Mouse (Mus musculus) hindbrain, embryonic 10.5 days (tissue): ENCODE data around the gene Ccdc86. TPM values are rescaled to one million over a fixed set of nuclear protein-coding genes. Genes with fewer than 3 reads are reported as not detected.

Source experiments
- DNase-seq: peaks from one replicate; pipeline ENCODE4 v3.0.0-alpha.2; 2017; ENCODE audit warnings: low spot score
- H3K27ac ChIP-seq: fragments of 300-500 bp; sonication (generic); 2 replicates; pipeline ENCODE4 v1.5.1; 2016; ENCODE audit warnings: mild to moderate bottlenecking, moderate library complexity
- H3K27me3 ChIP-seq: fragments of 300-500 bp; sonication (generic); 2 replicates; pipeline ENCODE4 v1.6.1; 2016; ENCODE audit warnings: mild to moderate bottlenecking; ENCODE audit not compliant: poor library complexity, insufficient read depth, severe bottlenecking
- H3K36me3 ChIP-seq: fragments of 300-500 bp; sonication (generic); 2 replicates; pipeline ENCODE4 v1.6.1; 2016; ENCODE audit warnings: mild to moderate bottlenecking, moderate library complexity
- H3K4me1 ChIP-seq: fragments of 300-500 bp; sonication (generic); replicated peaks from 2 replicates; pipeline ENCODE4 v1.6.1; 2016; ENCODE audit warnings: mild to moderate bottlenecking
- H3K4me3 ChIP-seq: fragments of 300-500 bp; sonication (generic); 2 replicates; pipeline ENCODE4 v1.5.1; 2016; ENCODE audit warnings: mild to moderate bottlenecking, moderate library complexity
- H3K9me3 ChIP-seq: fragments of 300-500 bp; sonication (generic); 2 replicates; pipeline ENCODE4 v1.6.1; 2016; ENCODE audit warnings: mild to moderate bottlenecking, moderate library complexity
- WGBS: fragments of 180-500 bp; shearing (Covaris S2); methylation state at CpG from one replicate; pipeline ENCODE4 v1.1.7; 2016; 5-methylcytosine and 5-hydroxymethylcytosine counted together
- polyA plus RNA-seq: library from polyadenylated mRNA; unstranded; fragments of >200 nt; fragmentation: Nextera tagmentation; extraction: Ambion mirVana; gene quantifications from 2 replicates; pipeline ENCODE4 v1.2.1, GENCODE M21; 2016

Gene Ccdc86
- polyA plus RNA-seq, 1 experiment from 2014 or later = 31.7 TPM

DNA sequence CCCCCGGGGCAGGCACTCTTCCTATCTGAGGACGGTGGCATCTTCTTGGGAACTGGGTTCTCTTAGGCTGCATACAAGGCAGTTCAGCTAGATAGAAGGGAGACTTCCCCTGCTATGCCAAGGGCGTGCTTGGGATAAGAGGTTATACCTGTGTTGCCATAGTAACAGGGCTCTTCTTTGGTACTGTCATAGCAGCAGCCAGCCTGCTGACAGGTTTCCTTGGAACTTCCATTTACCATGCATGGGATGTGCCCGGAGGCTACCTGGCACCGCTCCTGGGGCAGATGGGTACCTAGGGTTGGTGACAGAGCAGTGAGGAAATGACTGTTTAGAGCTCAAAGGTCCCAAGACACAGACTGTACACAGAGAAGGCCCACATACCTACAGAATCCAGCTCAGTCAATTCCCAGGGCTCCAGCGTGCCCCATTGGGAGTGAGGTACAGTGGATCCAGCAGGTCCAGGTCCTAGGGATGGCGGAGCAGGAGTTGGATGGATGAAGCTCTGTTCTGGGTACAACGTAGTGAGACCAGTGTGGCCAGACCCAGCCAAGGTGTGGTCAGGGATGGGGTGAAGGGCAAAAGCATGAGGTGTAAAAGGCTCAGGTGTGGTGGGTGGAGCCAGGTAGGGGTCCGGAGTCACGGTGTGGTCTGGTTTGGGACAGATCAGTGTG, 30.6 kb downstream of the Ccdc86 start:
- no peak overlapping the region for H3K4me3 ChIP-seq
- H3K27me3 ChIP-seq = no peaks in the 10 kb centered on the region
- H3K4me1 ChIP-seq = no peaks in the 10 kb centered on the region
- 89% methylated on average over 10 of the region's 10 CpGs for WGBS
- DNase-seq = no peak
- H3K36me3 ChIP-seq = no peaks in the 10 kb centered on the region
- H3K9me3 ChIP-seq = no peaks in the 10 kb centered on the region
- no peak overlapping the region for H3K27ac ChIP-seq

DNA sequence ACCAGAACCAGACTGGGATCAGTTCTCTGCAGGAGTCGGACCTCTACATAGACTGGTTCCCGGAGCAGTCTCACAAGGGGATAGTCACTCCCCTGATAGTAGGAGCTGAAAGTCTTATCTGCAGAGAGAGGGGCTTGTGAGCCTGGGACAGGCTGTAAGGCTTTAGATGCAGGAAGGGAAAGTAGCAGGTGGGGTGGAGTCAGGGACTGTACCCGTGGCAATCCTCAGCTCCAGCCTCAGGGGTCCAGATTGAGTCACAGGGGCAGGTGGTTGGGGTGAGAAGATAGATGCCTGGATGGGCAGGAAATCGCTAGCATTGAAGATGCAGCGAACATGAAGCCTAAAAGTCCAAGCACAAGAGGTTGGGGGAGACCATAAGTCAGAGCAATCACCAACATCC, 32.6 kb downstream of the Ccdc86 start:
- no peak overlapping the region for H3K4me3 ChIP-seq
- no peak for DNase-seq
- no peak overlapping the region for H3K27ac ChIP-seq
- H3K27me3 ChIP-seq = no peaks in the 10 kb centered on the region
- 67% methylated on average over 5 of the region's 5 CpGs for WGBS
- H3K4me1 ChIP-seq = no peaks in the 10 kb centered on the region
- H3K36me3 ChIP-seq = no peaks in the 10 kb centered on the region
- no peaks in the 10 kb centered on the region for H3K9me3 ChIP-seq

DNA sequence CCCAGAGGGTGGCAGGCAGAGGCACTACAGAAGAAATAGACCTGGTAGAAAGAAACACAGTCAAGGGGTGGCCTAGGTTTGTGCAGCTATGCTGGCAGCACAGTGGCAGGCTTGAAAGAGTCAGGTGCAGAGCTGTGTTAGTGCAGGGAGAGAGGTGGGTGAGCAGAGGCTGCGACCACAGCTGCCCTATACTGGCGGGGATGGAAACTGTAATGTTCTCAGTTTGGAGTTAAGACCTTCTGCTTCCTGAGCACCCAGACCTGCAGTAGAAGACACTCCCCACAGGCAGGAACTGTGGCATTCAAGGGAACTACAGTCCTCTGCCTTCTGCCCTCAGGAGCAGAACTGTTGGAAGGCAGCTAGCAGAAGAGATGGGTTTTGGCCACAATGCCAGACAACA, 34.2 kb downstream of the Ccdc86 start:
- DNase-seq = no peak

DNA sequence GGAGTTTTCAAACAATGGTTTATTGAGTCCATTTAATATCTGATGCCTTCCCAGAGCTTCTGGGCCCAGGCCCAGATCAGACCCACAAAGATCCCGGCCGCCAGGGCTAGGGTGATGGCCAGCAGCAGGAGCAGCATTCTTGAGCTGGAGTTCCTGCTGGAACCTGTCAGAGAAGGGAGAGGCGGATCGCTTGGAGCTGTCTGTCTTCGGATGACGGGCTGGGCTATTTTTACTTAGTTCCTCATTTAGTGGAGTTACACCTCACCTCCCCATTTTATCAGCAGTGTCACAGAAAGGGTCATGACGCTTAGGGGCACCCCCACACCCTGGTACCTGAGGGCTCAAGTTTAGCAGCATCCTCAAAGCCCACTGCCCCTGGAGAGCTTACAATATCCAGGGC, 34.8 kb downstream of the Ccdc86 start:
- WGBS = 80% methylated on average over 7 of the region's 7 CpGs
- DNase-seq = no peak
- Histone ChIP-seq H3K27me3 (no peaks in the 10 kb centered on the region), H3K27ac (no peak overlapping the region), H3K36me3 (no peaks in the 10 kb centered on the region), H3K4me3 (no peak overlapping the region), H3K4me1 (no peaks in the 10 kb centered on the region), H3K9me3 (no peaks in the 10 kb centered on the region)

More for the DNA sequence above, 34.2 kb downstream of the Ccdc86 start:
- Histone ChIP-seq H3K36me3 (no peaks in the 10 kb centered on the region), H3K4me3 (no peak overlapping the region), H3K4me1 (no peaks in the 10 kb centered on the region), H3K9me3 (no peaks in the 10 kb centered on the region), H3K27ac (no peak overlapping the region), H3K27me3 (no peaks in the 10 kb centered on the region)
- WGBS = 84% methylated on average over 2 of the region's 2 CpGs

DNA sequence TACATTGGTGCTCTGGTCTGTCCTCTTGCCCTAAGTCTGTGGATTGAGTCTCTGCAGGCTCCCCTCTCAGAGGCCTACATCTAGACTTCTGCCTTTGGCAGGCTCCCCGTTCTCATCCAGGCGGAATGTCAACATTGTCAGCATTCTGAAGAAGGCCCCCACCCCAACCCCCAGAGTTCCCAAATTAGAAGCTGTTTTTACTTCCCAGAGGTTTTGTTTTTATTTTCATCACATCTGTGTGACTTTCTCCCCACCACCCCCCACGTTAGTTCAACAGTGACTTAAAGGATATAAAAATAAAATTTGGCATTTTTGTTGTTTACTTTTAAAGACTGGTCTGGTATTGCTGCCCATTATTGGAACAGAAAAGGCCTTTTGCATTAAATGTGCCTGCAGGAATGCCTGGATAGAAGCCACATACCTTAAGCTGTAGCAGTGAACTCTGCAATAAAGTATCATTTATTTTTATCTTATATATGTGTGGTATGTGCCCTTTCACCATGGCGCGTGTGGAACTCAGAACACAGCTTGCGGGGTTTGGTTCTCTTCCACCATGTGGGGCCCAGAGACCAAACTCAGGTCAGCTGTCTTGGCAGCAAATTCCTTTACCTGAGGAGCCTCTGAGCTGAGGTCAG, 39.9 kb downstream of the Ccdc86 start:
- Histone ChIP-seq H3K4me3 (no peak overlapping the region), H3K36me3 (peaks cover 49% of the 10 kb centered on the region), H3K27me3 (no peaks in the 10 kb centered on the region), H3K4me1 (no peaks in the 10 kb centered on the region), H3K9me3 (no peaks in the 10 kb centered on the region), H3K27ac (no peak overlapping the region)
- WGBS = 84% methylated on average over 6 of the region's 6 CpGs
- DNase-seq = no peak

DNA sequence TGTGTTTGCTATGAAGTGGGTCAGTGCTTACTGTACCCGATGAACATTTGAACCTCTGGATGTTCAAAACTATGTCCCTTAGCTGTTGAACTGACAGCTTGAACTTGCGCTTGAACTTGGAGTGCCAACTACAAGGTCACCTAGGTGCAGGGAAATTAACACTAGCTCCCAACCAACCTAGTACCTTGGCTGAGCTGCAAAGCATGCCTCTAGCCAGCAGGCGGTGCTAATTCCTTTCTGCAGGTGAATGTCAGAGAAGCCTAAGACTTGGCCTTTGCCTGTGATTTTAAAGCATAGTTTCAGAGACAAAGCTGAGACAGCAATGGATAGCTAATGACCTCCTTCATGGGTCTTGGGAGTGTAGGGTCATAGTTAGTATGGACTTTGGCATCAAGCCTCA, 41.2 kb downstream of the Ccdc86 start:
- Histone ChIP-seq H3K9me3 (no peaks in the 10 kb centered on the region), H3K27me3 (no peaks in the 10 kb centered on the region), H3K4me3 (no peak overlapping the region), H3K36me3 (peaks cover 62% of the 10 kb centered on the region), H3K27ac (no peak overlapping the region), H3K4me1 (no peaks in the 10 kb centered on the region)
- WGBS = 59% methylated on average over 3 of the region's 3 CpGs
- DNase-seq = peak; percentile 45

DNA sequence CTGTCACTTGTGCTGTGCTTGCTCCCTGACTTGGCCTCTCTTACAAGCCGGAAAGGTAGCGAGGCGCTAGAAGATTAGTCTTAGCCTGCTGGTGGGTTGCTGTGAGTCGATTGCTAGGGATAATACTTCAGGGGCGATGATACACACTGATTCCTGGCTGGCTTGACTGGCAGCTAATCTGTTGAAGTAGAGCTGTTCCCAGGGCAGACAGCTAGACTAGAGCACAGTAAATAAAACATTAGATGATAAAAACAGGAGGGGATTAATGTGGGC, 43.4 kb downstream of the Ccdc86 start:
- Histone ChIP-seq H3K4me1 (no peaks in the 10 kb centered on the region), H3K9me3 (no peaks in the 10 kb centered on the region), H3K27ac (no peak overlapping the region), H3K4me3 (no peak overlapping the region), H3K36me3 (peaks cover 84% of the 10 kb centered on the region), H3K27me3 (no peaks in the 10 kb centered on the region)
- WGBS = 93% methylated on average over 5 of the region's 5 CpGs
- no peak for DNase-seq

DNA sequence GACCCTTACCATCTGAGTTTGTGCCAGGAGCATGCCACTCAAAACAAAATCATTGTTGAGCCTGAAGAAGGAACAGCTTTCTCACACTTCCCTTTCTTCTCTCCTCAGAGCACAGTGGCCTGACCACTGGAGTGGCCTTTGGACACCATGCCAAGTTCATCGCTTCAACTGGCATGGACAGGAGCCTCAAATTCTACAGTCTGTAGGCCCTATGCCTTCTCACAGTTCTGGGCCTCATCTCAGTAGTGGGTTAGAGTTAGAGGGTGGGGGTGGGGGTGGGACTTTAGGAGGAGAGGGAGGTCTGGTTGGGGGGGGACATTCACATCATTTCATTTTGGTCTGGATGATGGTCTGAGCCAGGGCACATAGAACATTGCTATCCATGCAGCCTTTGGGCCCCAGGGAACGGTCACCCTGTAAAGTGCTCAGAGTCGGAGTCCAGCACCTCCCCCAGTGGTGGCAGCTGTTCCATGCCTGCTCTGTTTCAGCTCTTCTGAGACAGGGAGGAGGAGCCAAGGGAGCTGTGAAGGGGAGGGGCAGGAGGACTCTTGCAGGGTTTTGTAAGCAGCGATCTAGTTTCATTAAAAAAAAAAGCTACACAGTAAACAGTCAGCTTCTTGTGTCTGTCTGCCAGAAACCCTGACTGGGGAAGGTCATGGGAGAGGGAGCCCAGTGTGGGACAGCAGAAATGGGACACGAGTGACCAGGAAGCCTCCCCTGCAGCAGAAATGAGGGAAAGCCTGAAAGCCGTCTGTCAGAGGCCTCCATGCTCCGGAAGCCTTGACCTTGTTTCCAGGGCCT, 43.9 kb downstream of the Ccdc86 start:
- Histone ChIP-seq H3K9me3 (no peaks in the 10 kb centered on the region), H3K4me1 (no peaks in the 10 kb centered on the region), H3K27ac (no peak overlapping the region), H3K27me3 (no peaks in the 10 kb centered on the region), H3K4me3 (no peak overlapping the region), H3K36me3 (peaks cover 89% of the 10 kb centered on the region)
- WGBS = 73% methylated on average over 7 of the region's 7 CpGs
- no peak for DNase-seq

DNA sequence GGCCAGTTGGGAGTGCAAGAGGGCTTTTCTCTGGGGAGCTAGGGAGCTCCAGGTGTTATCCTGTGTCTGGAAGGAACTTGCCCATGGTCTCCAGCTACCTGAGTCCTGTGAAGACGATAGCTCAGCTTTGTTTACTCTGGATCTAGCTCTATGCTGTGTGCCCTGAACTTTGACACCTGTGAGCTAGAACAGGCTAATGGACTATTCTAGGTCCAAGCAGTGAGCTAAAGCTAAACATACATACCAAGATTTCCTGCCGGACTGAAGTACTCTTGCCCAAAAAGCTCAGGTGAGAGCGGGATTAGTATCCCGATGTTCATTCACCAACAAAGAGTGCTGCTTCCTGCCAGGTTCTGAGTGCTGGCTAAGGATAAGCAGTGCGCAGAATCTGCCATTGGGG, 44.6 kb downstream of the Ccdc86 start:
- peaks cover 96% of the 10 kb centered on the region for H3K36me3 ChIP-seq

DNA sequence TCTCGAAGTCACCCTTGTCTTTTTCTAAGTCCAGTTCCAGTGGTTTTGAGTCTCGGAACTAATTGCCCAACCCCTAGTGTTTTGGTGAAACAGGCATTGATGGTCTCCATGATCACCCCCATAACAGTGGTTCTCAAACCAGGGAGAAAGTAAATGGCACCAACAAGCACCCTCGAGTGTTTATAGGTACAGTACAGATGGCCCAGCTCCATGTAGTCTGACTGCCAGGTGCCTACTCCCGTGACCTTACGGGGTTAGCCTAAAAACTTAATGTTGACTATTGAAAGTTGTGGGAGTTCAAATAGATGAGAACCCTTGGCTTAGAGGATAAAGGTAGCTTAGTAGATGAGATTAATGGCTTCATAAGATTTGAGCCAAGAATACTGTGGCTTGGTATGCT, 48.0 kb downstream of the Ccdc86 start:
- Histone ChIP-seq H3K36me3 (peaks cover 92% of the 10 kb centered on the region), H3K9me3 (no peaks in the 10 kb centered on the region), H3K27me3 (no peaks in the 10 kb centered on the region), H3K4me3 (no peak overlapping the region), H3K4me1 (peaks cover 13% of the 10 kb centered on the region), H3K27ac (no peak overlapping the region)
- WGBS = 95% methylated on average over 5 of the region's 5 CpGs
- no peak for DNase-seq

More for the DNA sequence above, 44.6 kb downstream of the Ccdc86 start:
- H3K4me1 ChIP-seq = no peaks in the 10 kb centered on the region
- DNase-seq = no peak
- H3K9me3 ChIP-seq = no peaks in the 10 kb centered on the region
- no peak overlapping the region for H3K27ac ChIP-seq
- 94% methylated on average over 5 of the region's 5 CpGs for WGBS
- H3K27me3 ChIP-seq = no peaks in the 10 kb centered on the region
- no peak overlapping the region for H3K4me3 ChIP-seq

DNA sequence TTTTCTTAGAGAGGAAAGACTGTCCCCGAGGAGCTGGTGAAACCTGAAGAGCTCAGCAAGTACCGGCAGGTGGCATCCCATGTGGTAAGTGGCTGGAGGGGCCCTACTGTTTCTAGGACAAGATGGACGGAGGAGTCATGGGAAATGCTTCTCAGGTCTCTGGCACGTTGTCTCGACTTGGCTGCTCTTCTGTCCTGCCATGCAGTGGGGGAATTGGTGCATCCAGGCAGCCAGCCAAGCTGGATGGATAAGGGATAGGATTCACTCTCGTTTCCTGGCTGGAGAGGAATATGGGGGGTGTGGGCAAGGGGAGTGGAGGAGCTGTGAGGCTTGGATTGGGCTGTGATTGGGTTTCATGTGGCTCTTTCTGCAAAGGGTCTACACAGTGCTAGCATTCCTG, 48.8 kb downstream of the Ccdc86 start:
- Histone ChIP-seq H3K27ac (no peak overlapping the region), H3K27me3 (no peaks in the 10 kb centered on the region), H3K36me3 (peaks cover 85% of the 10 kb centered on the region), H3K4me1 (peaks cover 16% of the 10 kb centered on the region), H3K9me3 (no peaks in the 10 kb centered on the region), H3K4me3 (no peak overlapping the region)
- 89% methylated on average over 6 of the region's 6 CpGs for WGBS
- no peak for DNase-seq

DNA sequence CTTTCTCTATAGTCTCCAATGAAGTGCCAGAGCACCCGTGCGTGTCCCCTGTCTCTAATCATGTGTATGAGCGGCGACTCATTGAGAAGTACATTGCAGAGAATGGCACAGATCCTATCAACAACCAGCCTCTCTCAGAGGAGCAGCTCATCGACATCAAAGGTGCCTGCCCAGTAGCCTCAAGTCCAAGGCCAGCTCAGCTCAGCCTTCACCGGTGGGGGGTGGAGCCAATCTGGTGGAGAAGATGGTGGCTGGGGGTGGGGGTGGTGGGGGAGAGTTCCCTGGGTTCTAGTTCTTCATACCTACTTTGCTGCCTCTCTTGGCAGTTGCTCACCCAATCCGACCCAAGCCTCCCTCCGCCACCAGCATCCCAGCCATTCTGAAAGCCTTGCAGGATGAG, 51.6 kb downstream of the Ccdc86 start:
- no peak for DNase-seq
- Histone ChIP-seq H3K36me3 (peaks cover 57% of the 10 kb centered on the region), H3K27ac (no peak overlapping the region)

DNA sequence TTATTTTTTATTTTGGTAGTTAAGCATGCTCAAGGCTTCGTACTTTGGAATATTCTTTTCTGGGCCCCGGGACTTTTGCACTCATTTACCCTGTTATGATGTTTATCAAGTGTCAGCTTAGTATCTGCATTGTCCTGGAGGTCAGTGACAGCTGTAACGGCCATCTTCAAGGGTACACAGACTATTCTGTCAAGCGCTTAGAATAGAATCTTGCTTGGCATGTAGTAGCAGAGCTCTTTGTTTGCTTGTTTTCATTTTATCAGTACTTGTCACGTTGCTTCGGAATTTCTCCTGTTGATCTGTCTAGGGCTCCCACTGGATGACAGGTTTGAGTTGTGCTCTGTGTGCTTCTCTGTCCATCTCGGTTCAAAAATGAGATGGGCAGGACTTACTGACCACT, 52.2 kb downstream of the Ccdc86 start:
- peak overlapping the region; percentile 79 for H3K4me3 ChIP-seq
- H3K27ac ChIP-seq = no peak overlapping the region
- H3K27me3 ChIP-seq = no peaks in the 10 kb centered on the region
- WGBS = 85% methylated on average over 7 of the region's 7 CpGs
- no peak for DNase-seq
- no peaks in the 10 kb centered on the region for H3K9me3 ChIP-seq
- H3K4me1 ChIP-seq = peaks cover 21% of the 10 kb centered on the region
- H3K36me3 ChIP-seq = peaks cover 50% of the 10 kb centered on the region

More for the DNA sequence above, 51.6 kb downstream of the Ccdc86 start:
- WGBS = 93% methylated on average over 8 of the region's 8 CpGs
- no peaks in the 10 kb centered on the region for H3K9me3 ChIP-seq
- no peaks in the 10 kb centered on the region for H3K27me3 ChIP-seq
- peaks cover 21% of the 10 kb centered on the region for H3K4me1 ChIP-seq
- H3K4me3 ChIP-seq = no peak overlapping the region
